Mouse (Mus musculus) c-Kit-positive CD71-positive TER-119-negative erythroid progenitor cells, embryonic 14.5 days (primary cell): Measurements from ENCODE around the gene Gm1604a.
"Not testable (repeated sequence)": the region's sequence is repeated elsewhere in the genome, so short reads cannot be mapped to it uniquely, and the experiment has no call there.

Experiments used
- DNase-seq: peaks from one replicate; pipeline ENCODE4 v3.0.0-alpha.2; 2013; ENCODE audit warnings: low read depth

Gm1604a gene

DNA sequence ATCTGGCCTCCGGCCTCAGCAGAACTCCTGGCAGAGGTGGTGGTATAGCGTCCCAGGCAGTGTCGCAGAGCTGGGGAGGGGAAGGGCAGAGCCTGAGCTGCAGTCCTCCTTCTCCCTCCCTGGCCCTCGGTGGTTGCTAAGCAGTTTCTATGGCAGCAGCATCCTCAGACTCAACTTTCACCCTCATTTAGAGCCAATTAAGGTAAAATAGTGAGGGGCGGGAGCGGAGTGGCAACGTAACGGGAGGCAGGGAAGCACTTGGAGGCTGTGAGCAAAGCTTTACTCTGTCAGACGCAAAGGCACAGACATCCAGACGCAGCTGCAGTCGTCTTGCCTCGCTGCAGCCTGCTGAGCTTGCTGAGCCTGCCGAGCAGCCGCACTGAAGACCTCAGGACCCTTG, at the start of gene Gm1604a:
Gene Gm1604a, plus strand, starts transcription at position 312 of the 400 bp plus-strand sequence.
- not testable (repeated sequence) for DNase-seq

DNA sequence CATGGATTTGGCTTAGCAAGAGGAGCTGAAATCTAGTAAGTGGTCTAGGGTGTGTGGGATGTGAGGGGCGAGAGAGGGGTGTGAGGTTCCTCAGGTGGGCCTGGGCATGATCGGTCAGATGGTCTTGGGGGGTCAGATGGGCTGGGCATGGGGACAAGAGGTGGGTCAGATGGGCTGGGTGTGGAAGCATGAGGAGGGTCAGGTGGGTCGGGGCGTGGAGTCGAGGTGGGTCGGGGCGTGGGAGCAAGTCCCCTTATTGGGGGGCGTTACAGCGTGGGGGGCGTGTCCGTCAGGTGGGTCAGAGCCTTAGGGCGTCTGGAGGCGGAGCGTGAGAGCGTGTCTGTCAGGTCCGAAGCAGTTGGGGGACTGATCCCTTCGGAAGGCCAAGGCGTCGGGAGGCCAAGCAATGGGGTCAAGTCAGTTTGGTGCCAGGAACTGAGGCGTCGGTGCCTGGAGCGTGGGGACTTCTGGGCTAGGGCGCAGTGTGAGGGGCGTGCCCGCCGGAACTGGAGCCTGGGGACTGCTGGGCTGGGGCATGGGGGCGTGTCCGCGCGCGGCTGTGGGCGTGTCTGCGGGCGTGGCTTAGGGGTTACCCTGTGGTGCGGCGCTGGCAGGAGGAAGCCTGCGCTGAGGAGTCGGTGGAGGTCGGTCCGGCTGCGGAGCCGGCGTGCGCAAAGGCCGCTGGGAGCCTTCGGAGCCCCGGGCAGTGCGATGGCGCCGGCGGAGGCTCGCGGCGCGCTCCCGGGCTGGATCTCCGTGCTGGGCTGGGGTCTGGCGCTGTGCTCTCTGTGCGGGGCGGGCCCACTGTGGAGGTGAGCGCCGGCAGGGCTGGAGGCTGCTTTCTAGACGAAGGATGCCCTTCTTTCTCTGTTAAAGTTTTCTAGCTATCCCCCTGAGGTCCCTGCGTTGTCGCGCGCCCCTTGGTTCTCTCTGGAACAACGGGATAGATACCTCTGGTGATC, 46.8 kb upstream of the Gm1604a start, which contains the start of gene Gm49721:
Gene Gm49721, plus strand, starts transcription at position 618 of the 962 bp plus-strand sequence.
- not testable (repeated sequence) for DNase-seq

DNA sequence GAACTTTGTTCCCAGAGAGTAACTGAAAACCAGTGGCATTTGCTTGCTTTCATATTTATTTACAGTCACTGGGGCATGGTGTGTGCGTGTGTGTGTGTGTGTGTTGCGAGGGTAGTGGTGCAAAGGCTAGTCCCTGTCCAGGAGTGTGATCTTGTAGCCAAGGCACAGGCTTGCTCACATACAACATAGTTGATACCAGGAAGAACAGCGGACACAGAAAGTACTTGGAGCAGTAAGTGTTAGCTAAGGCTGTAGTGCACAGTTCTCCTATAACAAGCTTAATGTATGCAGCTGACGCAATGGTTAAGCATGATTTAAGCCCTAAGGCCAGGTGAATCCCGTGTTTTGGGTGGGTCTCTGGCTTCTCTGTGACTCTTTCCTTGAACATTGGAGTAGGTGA, 46.0 kb upstream of the Gm1604a start:
- not testable (repeated sequence) for DNase-seq

DNA sequence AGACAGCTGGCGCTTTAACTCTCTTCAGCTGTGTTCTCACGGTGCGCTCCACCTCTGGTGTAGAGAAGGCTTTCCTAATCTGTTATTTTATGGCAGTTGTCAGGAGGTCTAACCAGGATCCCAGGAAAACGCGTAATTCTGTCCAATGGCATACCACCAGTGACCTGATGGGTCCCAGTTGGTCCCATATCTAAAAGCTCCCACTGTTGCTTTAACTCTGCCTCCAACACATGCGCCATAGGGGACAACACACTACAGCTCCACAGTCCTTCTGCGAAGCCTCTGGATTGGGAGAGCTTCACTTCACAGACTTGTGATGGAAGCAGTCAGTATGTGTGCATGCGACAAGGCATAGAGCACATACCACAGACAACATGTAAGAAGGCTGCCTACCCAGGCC, 45.2 kb upstream of the Gm1604a start:
- DNase-seq: not testable (repeated sequence)

DNA sequence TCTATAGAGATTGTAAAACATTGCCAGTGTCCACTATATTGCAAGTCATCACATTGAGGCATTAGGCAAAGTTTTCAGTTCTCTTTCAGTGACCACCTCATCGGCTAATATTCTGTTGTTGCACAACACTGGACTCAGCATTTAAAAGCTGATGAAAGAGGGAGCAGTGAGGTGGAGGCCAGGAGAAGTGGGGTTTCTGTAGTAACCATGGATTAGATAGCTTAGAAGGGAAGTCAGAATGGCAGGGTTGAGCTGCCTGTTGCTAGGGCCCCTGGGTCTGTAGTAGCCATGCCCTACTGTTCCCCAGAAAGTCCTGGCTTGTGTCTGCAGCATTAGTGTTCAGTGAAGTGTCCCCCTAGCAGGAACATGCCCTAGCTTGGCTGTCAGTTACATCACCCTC, 39.2 kb upstream of the Gm1604a start:
- not testable (repeated sequence) for DNase-seq

DNA sequence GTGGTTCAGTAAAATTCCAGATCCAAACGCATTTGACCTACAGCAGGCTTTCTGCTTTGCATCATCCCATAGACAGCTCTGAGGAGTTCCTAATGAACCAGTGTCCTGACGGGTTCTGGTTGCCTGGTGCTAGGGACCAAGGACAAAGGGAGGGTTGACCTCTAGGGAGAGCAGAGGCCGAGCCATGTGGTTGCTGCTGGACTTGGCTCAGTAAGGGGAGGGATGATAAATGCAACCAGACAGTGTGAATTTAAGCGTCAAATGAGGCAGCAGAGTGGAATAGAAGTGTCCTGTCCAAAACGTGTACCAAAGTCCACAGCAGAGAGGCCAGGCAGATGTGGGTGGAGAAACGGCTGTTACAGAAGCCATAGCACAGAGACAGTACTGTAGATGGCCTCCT, 29.9 kb upstream of the Gm1604a start:
- not testable (repeated sequence) for DNase-seq

DNA sequence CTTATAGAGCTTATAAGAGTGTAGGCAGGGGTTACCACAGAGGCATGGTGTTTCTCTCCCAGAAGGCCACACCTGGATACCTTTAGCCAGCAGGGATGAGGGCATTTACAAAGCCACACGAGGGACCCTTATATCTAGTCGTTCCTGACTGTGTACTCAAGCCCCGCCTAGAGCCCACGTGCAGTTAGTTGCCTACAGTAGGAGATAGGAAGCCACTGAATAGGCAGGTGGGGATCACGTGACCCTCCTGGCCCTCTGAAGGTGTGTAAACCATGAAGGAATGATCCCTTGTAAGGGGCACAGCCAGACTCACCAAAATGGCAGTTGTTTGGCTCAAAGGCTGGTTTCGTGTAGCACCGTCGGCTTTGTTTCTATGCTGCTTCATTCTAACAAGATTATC, 28.5 kb upstream of the Gm1604a start:
- DNase-seq: not testable (repeated sequence)

DNA sequence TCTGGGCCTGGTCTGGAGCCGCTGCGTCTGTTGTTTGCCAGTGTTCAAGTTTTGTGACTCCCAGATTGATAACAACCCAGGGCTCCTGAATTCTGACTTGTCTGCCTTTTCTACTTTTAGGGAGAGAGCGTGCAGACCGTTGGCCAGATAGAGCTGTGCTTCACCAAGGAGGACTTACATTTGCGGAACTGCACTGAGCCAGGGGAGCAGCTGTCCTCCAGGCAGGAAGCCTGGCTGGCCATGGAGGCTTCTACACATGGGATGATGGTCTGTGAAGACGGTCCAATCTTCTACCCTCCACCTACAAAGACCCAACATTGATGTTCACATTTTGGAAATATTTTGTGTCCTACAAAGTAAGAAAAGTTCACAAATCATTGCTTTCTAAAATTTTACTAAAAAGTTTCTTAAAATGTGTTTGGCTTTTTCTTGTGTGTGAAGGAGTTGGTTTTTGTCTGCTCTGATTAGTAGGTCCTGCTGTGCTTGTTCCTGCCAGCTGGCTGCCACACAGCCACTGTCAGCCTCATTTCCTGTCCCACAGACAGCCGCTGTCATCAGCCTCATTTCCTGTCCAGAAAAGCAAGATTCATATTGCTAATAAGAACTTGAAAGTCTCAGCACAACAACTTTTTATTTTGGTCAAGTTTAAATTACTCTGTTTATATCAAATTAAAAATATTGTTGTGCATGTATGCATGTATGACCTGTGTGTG, 27.4 kb upstream of the Gm1604a start:
- DNase-seq: not testable (repeated sequence)

DNA sequence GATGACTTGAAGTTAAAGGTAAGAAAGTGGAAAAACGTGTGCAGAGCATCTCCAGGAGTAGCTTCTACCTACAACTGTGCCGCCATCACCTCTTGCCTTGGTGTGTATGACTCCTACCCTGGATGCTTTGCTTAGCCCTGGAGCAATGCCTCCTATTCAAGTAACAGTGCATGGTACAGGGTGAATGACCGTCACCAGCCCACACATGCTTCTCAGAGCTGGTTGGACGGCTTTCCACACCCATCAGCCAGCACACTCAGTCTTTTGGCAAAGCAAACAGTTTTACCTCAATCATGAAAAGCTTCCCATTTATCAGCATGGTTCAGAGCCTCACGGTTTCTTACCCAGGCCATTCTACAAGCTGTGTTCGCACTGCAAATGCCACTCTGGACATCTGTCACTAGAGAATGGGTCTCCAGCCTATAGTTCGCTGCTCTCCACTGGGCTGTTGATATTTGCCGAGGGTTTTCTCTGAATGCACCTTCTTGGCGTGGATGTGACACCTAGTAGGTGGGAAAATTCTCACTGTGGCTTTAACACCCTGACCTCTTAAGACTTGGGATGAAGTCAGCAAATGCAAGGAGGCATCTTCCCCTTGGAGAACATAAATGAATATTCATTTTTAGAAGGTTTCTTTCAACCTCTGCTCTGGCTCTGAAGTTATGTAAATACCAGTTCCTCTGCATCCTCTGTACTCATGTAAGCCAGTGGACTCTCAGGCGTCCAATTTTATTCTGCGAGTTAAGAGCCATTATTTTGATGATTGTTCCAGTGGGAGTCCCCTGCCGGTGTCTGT, 23.4 kb upstream of the Gm1604a start:
- DNase-seq: not testable (repeated sequence)

DNA sequence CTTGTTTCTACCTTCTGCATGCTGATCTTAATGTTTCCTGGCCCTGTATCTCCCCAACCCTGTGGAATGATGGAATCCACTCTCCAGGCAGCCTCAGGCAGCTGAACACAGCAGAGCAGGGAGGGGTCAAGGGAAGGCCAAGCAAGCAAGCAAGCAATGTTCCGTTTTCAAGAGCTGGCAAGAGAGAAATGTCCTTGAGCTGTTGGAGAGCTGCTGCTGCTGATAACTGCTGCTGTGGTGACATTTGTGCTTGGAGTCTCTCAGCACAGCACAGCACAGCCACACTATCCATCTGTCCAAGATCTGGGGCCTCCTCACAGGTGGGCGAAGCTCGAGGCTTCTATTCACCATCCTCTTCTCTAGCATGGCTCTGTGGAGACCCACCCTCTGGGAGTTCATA, 22.0 kb upstream of the Gm1604a start:
- not testable (repeated sequence) for DNase-seq

DNA sequence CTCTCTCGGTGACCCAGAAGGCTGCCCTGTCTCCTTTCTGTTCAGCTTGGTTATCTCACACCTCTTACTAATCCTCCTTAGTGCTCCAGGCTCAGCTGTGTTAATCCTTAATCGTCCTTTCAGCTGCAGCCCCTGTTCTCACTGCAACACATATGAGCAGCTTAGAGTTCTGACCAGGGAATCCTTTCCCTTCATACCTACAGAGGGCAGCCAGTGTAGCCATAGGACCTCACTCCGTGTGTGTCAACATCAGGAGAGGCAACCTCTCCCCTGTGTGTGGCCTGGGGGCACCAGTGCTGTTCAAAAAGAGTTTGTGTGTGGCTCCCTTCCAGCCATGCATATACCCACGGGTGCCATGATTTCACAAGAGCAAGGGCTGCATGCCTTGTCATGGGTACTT, 19.7 kb upstream of the Gm1604a start:
- not testable (repeated sequence) for DNase-seq

DNA sequence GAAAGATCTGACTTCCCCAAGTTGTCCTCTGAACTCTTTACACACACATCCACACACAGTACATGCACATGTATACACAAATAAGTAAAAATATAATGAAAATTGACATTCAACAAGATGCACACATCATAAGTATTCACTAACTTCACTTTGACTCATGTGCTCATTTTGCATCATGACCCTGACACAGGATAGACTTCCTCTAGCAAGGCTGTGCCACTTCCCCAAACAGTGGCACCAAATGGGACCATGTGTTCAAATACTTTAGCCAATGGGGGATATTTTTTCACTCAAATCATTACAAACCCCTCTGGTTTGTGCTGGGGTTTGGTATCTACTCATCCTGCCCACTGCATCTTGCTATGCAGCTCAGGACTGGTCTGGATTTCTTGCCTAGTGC, 16.5 kb upstream of the Gm1604a start:
- not testable (repeated sequence) for DNase-seq

DNA sequence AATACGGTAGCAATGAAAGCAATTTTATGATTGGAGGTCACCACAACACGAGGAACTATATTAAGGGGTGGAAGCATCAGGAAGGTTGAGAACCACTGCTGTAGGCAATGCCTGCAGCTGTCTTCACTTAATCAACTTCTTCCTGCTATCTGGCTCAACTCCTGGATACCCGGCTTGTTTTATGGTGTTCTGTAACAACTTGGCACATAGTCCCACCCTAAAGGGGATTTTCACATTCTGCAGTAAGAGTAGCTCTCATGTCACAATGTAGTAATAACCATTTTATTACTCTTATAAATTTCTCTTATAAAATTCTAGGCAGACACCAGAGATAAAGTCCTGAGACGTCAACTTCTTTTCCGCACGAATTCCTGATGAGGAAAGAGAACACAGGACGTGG, 15.9 kb upstream of the Gm1604a start:
- DNase-seq: not testable (repeated sequence)

DNA sequence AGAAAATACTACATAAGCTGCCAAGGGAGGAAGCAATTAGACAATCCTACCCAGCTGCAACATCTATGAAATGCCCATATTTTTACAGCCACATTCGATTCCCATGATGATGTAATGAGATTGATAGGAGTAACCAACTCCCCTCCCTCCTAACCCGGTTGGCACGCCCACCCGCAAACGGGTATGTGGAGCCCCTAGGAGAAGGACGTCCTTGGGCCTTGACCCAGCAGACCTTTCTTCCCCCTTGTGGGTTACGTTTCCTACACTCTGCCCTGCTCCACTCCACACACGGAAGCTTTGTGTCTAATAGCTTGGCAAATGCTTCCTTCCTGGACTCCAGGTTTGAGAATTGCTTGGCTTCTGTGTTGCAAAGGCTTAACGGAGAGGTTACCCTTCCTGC, 15.5 kb upstream of the Gm1604a start:
- DNase-seq: not testable (repeated sequence)

DNA sequence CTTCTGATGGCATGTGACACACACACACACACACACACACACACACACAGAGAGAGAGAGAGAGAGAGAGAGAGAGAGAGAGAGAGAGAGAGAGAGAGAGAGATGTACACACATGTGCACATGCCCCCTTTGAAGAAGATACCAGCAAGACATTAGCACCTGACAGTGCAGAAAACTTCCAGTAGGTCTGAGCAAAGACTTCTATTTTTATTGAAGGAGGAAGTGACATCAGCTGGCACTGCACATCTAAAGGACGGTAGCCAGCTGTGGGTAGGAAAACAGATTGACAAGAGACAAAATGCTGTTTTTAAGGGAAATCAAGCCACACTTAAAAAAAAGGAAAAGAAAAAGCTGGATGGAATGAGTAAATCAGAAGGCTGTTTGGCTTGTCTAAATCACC, 11.2 kb upstream of the Gm1604a start:
- DNase-seq: not testable (repeated sequence)

DNA sequence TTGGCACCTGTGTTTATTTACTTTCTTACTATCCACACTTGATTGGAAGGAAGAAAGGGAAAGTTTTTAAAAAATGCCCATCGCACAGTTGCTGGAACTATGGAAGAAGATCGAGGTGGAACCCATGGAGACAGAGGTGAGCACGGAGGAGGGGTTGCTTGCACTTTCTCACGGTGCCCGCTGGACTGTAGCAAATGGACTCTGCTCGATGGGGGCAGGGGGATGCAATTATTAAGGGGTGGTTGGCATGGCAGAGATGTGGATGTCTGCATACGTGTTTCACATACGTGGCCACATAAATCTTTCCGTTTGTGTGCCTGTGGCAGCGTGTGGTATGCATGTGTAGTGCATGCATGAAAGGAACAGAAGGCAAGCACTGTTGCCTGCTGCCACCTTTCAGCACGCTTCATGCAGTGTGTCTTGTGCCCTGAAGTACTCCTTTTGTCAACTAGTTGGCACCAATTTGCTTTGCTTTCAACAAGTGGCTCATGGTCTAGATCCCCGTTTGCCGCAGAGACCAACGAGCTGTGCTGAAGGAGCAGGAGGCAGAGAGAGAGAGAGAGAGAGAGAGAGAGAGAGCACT, 487 bp downstream of the Gm1604a start:
- DNase-seq: not testable (repeated sequence)

DNA sequence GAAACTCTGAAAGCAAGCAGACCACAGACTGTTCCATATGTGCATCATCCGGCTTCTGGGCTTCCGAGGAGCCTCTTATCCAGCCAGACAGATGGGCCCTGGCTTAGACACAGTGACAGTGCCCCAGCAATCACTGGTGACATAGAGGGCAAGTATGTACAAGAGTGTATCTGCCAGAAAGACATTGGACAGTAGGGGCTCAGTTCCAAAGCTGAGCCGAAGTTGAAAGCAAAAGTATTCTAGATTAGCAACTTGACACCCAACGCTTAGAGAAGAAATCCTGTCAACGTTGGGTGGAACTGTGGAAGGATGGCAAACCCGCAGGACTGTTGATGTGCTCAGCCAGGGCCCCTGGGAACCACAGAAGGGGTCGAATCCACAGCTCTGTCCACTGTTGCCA, 4.8 kb downstream of the Gm1604a start:
- not testable (repeated sequence) for DNase-seq

DNA sequence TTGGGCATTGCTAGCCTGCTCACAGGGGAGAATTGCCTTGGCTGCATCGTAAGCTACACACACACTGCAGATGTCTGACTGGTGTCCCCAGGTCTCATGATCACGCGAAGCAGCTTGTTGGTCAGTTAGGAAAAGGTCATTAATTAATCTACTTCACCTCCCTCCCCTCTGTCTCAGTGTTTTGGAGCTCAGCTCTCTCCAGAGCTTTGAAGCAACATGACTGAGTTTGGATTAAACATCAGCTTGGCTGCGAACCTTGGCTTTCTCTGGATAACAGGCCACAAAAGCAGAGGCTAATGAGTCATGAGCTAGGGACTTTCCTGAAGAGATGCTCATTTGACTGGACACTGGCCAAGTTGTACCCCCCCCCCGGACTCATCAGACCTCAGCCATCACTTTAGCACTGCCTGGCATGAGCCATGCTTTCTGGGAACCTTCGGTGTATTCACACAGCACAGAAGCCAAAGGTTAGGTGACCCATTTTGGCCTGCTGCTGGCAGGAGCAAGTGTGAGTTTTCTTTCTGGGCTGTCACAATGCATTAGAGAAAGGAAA, 5.3 kb downstream of the Gm1604a start:
- not testable (repeated sequence) for DNase-seq

DNA sequence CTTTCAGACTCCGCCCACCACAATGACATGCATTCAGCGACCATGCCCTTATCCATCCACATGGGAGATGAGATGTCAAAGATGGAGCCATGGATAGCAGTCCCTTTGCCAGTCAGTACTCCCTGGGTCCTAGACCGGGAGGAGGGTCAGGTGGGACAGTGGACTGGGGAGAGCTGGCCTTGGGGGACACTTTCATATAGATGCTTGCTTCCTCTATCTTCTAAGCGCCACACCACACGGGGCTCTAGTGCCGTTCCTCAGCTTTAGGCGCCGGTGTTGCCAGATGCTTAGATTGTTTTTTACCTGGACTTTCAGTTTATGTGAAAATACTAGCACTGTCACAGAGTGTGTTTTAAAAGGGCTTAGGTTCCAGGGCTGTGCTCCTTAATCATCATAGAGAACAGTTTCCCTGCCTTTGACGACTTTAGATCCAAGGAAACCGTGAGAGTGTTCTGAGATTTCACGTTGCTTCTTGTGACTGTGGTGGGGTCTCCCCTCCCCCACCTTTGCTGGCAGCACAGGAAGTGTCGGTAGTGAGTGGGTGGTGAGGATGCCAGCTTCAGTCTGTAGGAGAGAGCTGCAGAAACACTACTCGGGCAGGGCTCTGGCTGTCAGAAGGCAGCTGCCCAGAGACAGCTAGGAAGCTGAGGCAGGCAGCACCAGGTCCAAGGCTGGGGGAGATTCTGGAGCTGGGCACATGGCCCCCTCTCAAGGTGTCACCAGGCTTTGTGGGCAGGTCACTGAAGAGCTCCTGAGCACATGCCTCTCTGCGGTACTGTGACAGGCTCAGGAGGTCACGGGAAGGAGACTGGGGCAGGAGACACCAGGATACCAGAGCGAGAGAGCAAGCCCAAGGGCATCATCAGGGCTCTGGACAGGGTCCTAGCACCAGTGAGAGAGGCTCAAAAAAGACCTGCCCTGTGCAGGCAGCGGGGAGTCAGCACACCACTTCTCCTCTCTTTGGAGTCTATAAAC, 8.1 kb downstream of the Gm1604a start:
- DNase-seq: not testable (repeated sequence)

DNA sequence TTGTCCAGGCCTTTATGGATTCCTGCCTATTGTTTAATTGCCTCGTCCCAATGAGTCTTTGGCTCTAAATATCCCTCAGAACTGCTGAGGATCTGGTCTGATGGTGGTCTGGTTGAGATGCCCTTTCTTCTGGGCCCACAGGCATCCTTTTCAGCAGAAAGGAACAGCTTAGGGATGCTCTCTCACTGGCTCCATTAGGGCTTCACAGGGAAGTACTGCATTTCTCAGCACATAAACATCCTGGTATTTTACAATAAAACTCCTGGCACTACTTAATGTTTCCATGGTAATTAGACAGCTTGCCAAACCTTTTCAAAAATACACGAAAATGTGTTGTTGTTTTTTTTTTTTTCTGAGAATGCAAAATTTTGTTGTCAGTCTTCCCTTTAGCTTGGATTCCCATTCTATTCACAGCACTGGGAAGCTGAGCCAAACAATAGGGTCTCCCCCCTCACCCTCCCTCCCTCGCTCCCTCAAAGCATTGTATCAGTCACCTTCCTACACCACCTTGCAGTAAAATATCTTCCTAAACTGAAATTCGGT, 43.7 kb downstream of the Gm1604a start:
- not testable (repeated sequence) for DNase-seq
